Mouse (Mus musculus) intestine, embryonic 15.5 days (tissue): Measurements from ENCODE around the gene A1cf. TPM values are rescaled to one million over a fixed set of nuclear protein-coding genes. Genes with fewer than 3 reads are reported as not detected.
A peak's percentile ranks its signal among the peaks of the same experiment; 100 is the strongest.

Source experiments
- ATAC-seq: fragments of 200-750 bp; cut with Nextera tagmentation; 2 replicates; pipeline ENCODE4 v1.8.0; 2017; ENCODE audit warnings: moderate TSS enrichment, moderate library complexity
- H3K27ac ChIP-seq: fragments of 300-500 bp; sonication (generic); 2 replicates; pipeline ENCODE4 v1.5.1; 2015; ENCODE audit warnings: mild to moderate bottlenecking, inconsistent platforms
- H3K27me3 ChIP-seq: fragments of 300-500 bp; sonication (generic); replicated peaks from 2 replicates; pipeline ENCODE4 v1.6.1; 2015; ENCODE audit warnings: inconsistent platforms
- H3K36me3 ChIP-seq: fragments of 300-500 bp; sonication (generic); 2 replicates; pipeline ENCODE4 v1.6.1; 2015; ENCODE audit warnings: inconsistent platforms
- H3K4me1 ChIP-seq: fragments of 300-500 bp; sonication (generic); replicated peaks from 2 replicates; pipeline ENCODE4 v1.6.1; 2015; ENCODE audit warnings: inconsistent platforms
- H3K4me2 ChIP-seq: fragments of 300-500 bp; sonication (generic); replicated peaks from 2 replicates; pipeline ENCODE4 v1.6.1; 2015; ENCODE audit warnings: mild to moderate bottlenecking, inconsistent platforms
- H3K4me3 ChIP-seq: fragments of 300-500 bp; sonication (generic); replicated peaks from 2 replicates; pipeline ENCODE4 v1.5.1; 2015; ENCODE audit warnings: inconsistent platforms
- H3K9ac ChIP-seq: fragments of 300-500 bp; sonication (generic); 2 replicates; pipeline ENCODE4 v1.6.1; 2015; ENCODE audit warnings: inconsistent platforms
- H3K9me3 ChIP-seq: fragments of 300-500 bp; sonication (generic); 2 replicates; pipeline ENCODE4 v1.6.1; 2016; ENCODE audit warnings: inconsistent platforms
- WGBS: fragments of 180-500 bp; shearing (Covaris S2); methylation state at CpG from one replicate; pipeline ENCODE4 v1.1.7; 2015; 5-methylcytosine and 5-hydroxymethylcytosine counted together
- polyA plus RNA-seq: library from polyadenylated mRNA; unstranded; fragments of >200 nt; fragmentation: Nextera tagmentation; extraction: Ambion mirVana; gene quantifications from 2 replicates; pipeline ENCODE4 v1.2.1, GENCODE M21; 2015

The A1cf gene
- polyA plus RNA-seq, 1 experiment from 2014 or later, result 8.9 TPM

DNA sequence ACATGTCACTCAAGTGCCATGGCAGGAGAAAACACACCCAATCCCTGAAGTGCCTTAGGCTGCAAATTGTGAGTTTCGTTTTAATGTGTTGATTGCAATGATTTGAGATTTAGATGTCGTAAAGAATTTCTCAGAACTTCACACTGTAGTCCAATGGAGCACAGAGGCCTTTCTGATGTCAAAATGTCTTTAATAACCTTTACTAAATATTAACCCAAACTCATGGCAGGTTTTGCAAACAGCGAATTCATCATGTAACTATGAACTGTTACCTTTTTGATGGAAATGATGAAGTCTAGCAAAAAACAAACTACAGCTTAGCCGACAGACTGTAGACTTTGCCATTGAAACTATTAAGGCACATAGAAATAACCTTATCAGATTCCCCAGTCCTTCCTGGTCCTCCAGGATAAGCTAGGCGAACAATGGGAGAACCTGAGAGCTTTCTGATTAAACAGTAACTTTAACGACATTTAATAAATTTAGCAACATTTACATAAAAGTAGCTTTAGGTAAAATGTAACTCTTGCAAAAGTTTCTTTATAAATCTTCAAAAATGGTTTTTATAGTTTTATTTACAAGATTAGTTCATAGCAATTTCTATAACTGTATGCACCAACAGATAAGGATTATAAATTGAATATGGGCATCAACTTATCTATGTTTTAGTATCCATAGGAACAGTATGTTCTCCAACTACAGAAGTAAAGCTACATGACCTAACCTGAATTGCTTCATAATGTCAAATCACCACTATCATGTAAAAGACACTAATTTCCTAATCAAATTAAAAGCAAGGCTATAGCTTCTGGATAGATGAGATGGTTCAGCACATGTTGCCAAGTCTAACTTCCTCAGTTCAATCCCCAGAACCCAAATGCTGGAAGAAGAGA is 22.7 kb downstream of the A1cf start:
- ATAC-seq, result peak; percentile 81
- Histone ChIP-seq H3K27ac (no peak overlapping the region), H3K4me2 (no peak overlapping the region), H3K9me3 (no peaks in the 10 kb centered on the region), H3K4me3 (no peak overlapping the region), H3K9ac (no peak overlapping the region), H3K36me3 (no peaks in the 10 kb centered on the region), H3K27me3 (no peaks in the 10 kb centered on the region), H3K4me1 (peaks cover 7% of the 10 kb centered on the region; the same call in 1 of the 2 replicates)
- 73% methylated on average over 6 of the region's 6 CpGs for WGBS

DNA sequence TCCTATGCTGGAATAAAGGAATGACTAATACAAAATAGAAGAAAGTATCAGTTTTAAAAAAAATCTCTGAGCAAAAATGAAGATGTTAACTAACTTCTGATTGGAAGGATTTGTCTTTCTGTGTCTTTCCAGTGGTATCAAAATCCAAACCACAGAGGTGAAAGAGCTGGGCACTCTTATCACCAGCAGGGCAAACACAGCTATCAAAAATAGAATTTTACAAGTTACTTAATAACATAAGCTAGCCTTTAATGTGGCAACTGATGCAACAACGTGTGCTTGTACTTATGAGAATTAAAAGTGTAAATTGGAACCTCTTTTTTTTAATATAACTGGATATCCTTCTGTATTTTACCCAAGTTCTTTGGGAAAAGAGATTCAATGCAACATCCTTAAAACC is 27.4 kb downstream of the A1cf start:
- Histone ChIP-seq H3K9me3 (no peaks in the 10 kb centered on the region), H3K27me3 (no peaks in the 10 kb centered on the region)
- no peak for ATAC-seq

DNA sequence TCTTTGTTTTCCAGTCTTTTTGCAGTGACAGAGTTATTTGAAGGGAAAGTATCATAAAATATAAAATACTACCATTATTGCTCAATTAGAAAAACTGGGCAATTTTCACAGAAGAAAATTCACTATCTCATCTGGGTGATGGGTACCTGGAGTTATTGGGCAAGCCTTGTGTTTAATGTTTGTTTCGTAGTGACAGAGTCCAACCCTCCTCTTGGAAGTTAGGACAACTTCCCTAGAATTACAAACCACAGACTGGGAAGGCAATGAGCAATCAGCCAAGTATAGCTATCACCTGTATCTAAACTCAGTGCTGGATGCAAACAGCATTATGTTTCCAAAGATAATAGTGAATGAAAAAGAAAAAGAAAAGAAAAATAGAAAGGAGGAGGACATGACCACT is 28.1 kb downstream of the A1cf start:
- WGBS, result 76% methylated on average over 1 of the region's 1 CpGs
- no peak for ATAC-seq
- H3K4me3 ChIP-seq, result no peak overlapping the region
- H3K27ac ChIP-seq, result no peak overlapping the region
- H3K27me3 ChIP-seq, result no peaks in the 10 kb centered on the region
- no peak overlapping the region for H3K9ac ChIP-seq
- H3K36me3 ChIP-seq, result no peaks in the 10 kb centered on the region
- no peak overlapping the region for H3K4me2 ChIP-seq
- no peaks in the 10 kb centered on the region for H3K9me3 ChIP-seq
- H3K4me1 ChIP-seq, result no peaks in the 10 kb centered on the region

More for the DNA sequence above, 27.4 kb downstream of the A1cf start:
- 62% methylated on average over 1 of the region's 1 CpGs for WGBS
- no peaks in the 10 kb centered on the region for H3K4me1 ChIP-seq
- no peak overlapping the region for H3K4me2 ChIP-seq
- no peak overlapping the region for H3K27ac ChIP-seq
- no peak overlapping the region for H3K4me3 ChIP-seq
- H3K9ac ChIP-seq, result no peak overlapping the region
- H3K36me3 ChIP-seq, result no peaks in the 10 kb centered on the region

DNA sequence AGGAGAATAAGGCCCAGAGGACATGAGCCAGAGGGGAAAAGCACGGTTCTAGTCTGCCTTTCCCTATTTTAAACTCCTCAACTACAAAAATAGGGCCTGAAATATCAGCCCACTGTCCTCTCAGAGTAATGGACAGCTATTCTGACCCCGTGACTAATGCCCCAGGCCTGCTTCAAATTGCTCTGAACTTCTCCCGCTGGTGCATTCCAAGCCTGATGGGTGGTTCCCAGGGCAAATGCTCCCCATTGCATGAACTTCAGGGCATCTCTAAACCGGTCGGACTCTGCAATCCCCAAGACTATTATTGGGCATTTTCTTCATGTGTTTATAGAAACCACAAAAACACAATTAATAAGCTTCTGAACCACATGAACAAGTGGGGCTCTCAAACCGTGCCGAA is 37.1 kb downstream of the A1cf start:
- no peak overlapping the region for H3K9ac ChIP-seq
- H3K4me1 ChIP-seq, result 0 out of 2 replicates have a peak, but pooled peaks cover 2% of the 10 kb centered on the region

DNA sequence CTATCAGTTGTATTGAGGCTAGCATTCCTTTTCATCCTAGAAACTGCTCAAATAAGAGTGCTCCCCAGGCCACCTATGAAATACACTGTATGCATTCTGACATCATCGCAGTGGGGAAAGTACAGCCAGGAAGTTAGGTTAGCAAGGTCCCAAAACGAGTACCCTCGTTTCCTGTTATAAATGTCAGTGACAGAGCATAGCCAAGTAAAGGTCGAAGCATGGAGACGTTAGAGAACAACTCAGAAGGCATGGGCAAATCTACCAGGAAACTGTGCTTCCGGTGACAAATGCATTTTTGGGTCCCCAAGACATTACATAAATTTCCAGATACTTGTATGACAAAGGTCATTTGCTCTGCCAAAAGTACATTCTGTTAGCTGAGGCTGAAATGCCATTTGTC is 41.9 kb downstream of the A1cf start:
- 54% methylated on average over 6 of the region's 6 CpGs for WGBS
- 0 out of 2 replicates have a peak, but pooled peaks cover 2% of the 10 kb centered on the region for H3K4me1 ChIP-seq
- no peaks in the 10 kb centered on the region for H3K27me3 ChIP-seq
- no peaks in the 10 kb centered on the region for H3K9me3 ChIP-seq
- no peak for ATAC-seq
- no peak overlapping the region for H3K9ac ChIP-seq
- H3K27ac ChIP-seq, result no peak overlapping the region
- no peaks in the 10 kb centered on the region for H3K36me3 ChIP-seq
- no peak overlapping the region for H3K4me3 ChIP-seq
- H3K4me2 ChIP-seq, result no peak overlapping the region

More for the DNA sequence above, 37.1 kb downstream of the A1cf start:
- H3K36me3 ChIP-seq, result no peaks in the 10 kb centered on the region
- no peaks in the 10 kb centered on the region for H3K9me3 ChIP-seq
- ATAC-seq, result no peak
- H3K4me3 ChIP-seq, result no peak overlapping the region
- no peak overlapping the region for H3K27ac ChIP-seq
- H3K27me3 ChIP-seq, result no peaks in the 10 kb centered on the region
- WGBS, result 55% methylated on average over 7 of the region's 7 CpGs
- no peak overlapping the region for H3K4me2 ChIP-seq

DNA sequence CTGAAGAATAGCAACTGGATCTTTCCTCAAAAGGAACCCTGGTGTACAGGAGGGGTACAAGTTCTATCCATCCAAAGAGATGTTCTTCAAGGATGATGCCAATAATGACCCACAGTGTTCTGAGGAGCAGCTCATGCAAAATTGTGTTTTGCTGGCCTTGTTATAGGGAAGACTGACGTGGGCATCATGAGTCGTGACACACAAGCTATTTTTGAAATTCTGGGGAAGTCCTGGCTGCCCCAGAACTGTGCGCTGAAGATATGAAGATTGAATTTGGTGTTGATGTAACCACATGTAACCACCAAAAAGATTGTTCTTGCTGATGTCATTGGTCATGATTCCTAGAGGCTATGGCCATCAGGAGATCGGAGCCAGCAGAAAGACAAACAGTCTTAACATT is 45.4 kb downstream of the A1cf start:
- H3K9me3 ChIP-seq, result no peaks in the 10 kb centered on the region
- 0 out of 2 replicates have a peak, but pooled peaks cover 2% of the 10 kb centered on the region for H3K4me1 ChIP-seq
- WGBS, result 91% methylated on average over 4 of the region's 4 CpGs
- no peak overlapping the region for H3K4me2 ChIP-seq
- ATAC-seq, result no peak
- no peaks in the 10 kb centered on the region for H3K36me3 ChIP-seq
- no peak overlapping the region for H3K4me3 ChIP-seq
- H3K9ac ChIP-seq, result no peak overlapping the region
- no peaks in the 10 kb centered on the region for H3K27me3 ChIP-seq
- no peak overlapping the region for H3K27ac ChIP-seq

DNA sequence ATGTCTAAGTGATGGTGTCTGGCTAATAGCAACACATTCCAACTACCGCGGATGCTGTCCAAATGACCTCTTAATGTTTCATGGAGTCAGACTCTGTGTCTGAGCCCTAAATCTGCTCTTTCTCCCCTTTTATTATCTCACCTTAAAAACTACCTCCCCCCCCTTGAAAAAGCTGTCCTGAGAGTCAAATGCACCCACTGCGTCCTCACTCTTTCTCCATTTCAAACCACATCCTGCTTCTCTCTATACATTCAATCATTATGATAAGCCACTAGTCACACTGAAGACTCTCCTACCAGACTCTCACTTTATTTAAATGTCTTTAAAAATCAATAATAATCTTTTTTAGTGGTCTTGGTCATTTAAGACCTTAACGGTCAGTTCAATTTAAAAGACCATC is 51.8 kb downstream of the A1cf start:
- H3K9ac ChIP-seq, result no peak overlapping the region
- no peaks in the 10 kb centered on the region for H3K9me3 ChIP-seq
- H3K36me3 ChIP-seq, result no peaks in the 10 kb centered on the region
- no peak overlapping the region for H3K4me3 ChIP-seq
- WGBS, result 65% methylated on average over 4 of the region's 4 CpGs
- H3K4me2 ChIP-seq, result no peak overlapping the region
- H3K27me3 ChIP-seq, result no peaks in the 10 kb centered on the region
- no peak overlapping the region for H3K27ac ChIP-seq
- no peak for ATAC-seq
- no peaks in the 10 kb centered on the region for H3K4me1 ChIP-seq

DNA sequence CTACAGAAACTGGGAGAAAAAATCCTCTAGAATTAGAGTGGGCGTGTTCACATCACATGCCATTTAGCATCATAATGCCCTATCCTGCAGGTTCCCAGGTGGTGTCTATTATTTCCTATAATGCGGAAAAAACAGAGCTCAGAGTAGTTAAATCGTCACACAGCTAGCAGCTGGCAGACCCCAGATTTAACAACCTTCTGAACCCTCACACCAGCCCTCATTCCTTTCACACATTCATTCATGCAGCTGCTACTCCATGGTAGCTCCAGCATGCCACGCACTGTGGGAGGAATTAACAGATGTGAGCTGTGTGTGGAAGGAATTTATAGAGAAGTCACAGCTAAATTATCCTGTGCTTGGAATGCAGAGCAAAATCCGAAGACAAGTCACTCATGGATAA is 53.3 kb downstream of the A1cf start:
- ATAC-seq, result no peak
- H3K36me3 ChIP-seq, result no peaks in the 10 kb centered on the region
- H3K9ac ChIP-seq, result no peak overlapping the region
- H3K4me3 ChIP-seq, result no peak overlapping the region
- H3K27ac ChIP-seq, result no peak overlapping the region
- no peaks in the 10 kb centered on the region for H3K27me3 ChIP-seq
- H3K9me3 ChIP-seq, result no peaks in the 10 kb centered on the region
- no peaks in the 10 kb centered on the region for H3K4me1 ChIP-seq
- WGBS, result 69% methylated on average over 5 of the region's 5 CpGs
- H3K4me2 ChIP-seq, result no peak overlapping the region

DNA sequence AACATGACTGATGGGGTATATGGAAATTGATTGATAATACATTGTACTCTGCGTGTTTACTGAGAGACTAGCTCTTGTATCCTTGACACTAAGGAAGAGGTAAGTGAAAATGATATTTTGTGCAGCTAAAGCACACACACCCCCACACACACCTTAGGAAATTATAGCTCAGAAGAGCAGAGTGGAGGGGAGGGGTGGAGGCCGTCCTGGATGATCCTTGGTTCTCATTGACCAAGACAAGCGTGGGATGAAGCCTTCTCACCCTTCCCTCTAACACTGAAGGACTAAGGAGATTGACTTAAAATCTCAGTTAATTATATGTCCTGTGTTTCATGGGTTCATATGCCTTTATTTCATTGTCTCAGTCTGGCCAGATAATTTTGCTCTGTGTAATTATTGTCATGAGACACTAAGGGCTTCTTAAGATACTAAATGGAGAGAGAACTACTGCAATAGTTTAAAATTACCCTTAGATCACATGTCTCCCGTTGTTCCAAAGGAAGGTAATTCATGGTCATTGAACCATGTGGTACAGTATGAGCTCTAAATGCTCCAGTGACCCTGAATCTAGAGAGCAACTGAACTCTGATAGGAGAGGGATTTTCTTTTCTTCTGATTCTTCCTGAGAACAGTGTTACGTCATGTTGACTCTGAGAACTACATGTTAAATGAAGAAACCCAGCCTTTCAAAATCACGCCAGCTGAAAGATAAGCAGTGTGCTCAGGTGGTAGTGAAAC is 55.2 kb downstream of the A1cf start:
- no peak overlapping the region for H3K9ac ChIP-seq
- no peaks in the 10 kb centered on the region for H3K9me3 ChIP-seq
- no peak for ATAC-seq
- H3K4me2 ChIP-seq, result no peak overlapping the region
- no peaks in the 10 kb centered on the region for H3K27me3 ChIP-seq
- 85% methylated on average over 6 of the region's 6 CpGs for WGBS
- no peak overlapping the region for H3K27ac ChIP-seq
- H3K4me3 ChIP-seq, result no peak overlapping the region
- no peaks in the 10 kb centered on the region for H3K4me1 ChIP-seq
- no peaks in the 10 kb centered on the region for H3K36me3 ChIP-seq

DNA sequence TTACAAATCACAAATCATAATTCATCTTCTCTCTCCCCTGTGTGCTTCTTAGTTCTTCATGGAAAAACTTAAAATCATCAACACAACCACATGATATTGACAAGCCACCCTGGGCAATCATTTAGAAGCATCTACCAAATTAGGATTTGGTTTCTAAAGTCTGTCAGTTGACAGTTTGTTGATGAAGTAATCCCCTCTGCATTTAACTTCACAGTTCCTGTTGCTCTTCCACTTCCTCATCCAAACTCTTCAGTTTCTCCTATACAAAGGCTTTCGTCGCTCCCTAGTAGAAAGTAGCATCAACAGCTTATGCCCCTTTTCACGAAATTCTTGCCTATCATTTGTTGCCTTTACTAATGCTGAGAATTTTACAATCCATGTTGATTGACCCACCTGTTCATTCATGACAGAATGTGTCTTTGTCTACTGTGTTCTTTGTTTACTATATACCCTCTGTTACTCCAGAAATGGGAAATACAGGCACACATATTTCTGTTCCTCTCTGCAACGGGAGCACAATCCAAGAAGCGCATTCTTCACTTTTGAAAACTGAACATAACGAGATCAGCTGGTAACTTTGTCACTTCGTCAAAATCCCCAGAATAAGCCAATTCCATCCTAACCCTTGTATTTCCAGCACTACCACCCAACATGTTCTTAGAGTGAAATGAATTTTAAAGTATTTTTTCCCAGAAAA is 82.4 kb downstream of the A1cf start:
- H3K9ac ChIP-seq, result no peak overlapping the region
- H3K4me3 ChIP-seq, result no peak overlapping the region
- H3K36me3 ChIP-seq, result no peaks in the 10 kb centered on the region
- no peak for ATAC-seq
- no peaks in the 10 kb centered on the region for H3K9me3 ChIP-seq
- no peak overlapping the region for H3K4me2 ChIP-seq
- WGBS, result 78% methylated on average over 7 of the region's 7 CpGs
- no peak overlapping the region for H3K27ac ChIP-seq
- H3K27me3 ChIP-seq, result no peaks in the 10 kb centered on the region
- H3K4me1 ChIP-seq, result no peaks in the 10 kb centered on the region

DNA sequence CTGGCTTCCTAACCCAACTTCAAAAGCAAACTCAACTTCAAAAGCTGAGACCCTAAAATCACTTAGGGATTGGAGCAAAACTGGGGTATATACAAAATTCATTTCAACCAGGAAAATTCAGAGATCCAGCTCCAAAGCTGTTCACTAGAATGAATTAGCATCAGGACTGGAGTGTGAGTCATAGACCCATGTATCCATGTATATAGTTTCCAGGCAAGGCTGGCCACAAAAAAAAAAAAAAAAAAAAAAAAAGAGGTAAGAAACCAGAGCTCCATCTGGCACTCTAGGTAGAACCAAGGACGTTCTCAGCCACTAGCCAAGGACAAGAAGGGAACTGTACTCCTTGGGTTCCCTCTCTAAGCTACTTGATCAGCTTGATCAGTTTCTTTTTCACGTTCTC is 85.2 kb downstream of the A1cf start:
- H3K4me1 ChIP-seq, result no peaks in the 10 kb centered on the region

DNA sequence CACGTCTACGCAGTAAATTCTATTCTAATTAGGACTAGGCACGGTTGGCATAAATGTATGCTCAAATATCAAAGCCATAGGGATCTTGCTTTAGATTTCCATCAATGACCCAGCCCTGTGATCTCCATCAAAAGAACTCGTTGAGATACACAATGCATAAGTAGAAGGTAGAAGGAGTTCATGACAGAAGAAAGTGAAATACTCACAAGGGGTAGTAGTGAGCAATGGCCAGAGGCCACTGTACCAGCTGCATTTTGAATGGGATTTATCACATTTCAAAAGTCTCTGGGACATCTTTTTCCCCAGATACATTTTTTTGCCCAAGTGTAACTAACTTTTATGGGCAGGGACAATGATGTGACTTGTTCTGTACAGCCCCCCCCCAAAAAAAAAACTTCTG is 85.7 kb downstream of the A1cf start:
- 89% methylated on average over 4 of the region's 4 CpGs for WGBS

More for the DNA sequence above, 85.2 kb downstream of the A1cf start:
- H3K4me3 ChIP-seq, result no peak overlapping the region
- H3K9ac ChIP-seq, result no peak overlapping the region
- ATAC-seq, result no peak
- H3K27ac ChIP-seq, result no peak overlapping the region
- 84% methylated on average over 2 of the region's 2 CpGs for WGBS
- H3K4me2 ChIP-seq, result no peak overlapping the region
- H3K27me3 ChIP-seq, result no peaks in the 10 kb centered on the region
- H3K36me3 ChIP-seq, result no peaks in the 10 kb centered on the region
- no peaks in the 10 kb centered on the region for H3K9me3 ChIP-seq

More for the DNA sequence above, 85.7 kb downstream of the A1cf start:
- Histone ChIP-seq H3K4me3 (no peak overlapping the region), H3K27ac (no peak overlapping the region), H3K9me3 (no peaks in the 10 kb centered on the region), H3K27me3 (no peaks in the 10 kb centered on the region), H3K36me3 (no peaks in the 10 kb centered on the region), H3K4me1 (no peaks in the 10 kb centered on the region), H3K9ac (no peak overlapping the region), H3K4me2 (no peak overlapping the region)
- peak; percentile 59; the same call in 1 of the 2 replicates for ATAC-seq
